Mouse (Mus musculus): ENCODE data around the gene Rapgef4. TPM values are rescaled to one million over a fixed set of nuclear protein-coding genes. Genes with fewer than 3 reads are reported as not detected.
A peak's percentile ranks its signal among the peaks of the same experiment; 100 is the strongest.

Rapgef4 gene
- 2.1 and 2.7 TPM in 2 replicates for polyA plus RNA-seq (2016; fragmentation: Nextera tagmentation; extraction: Ambion mirVana)

GRCm38 (mm10) chr2:71980771-71981342, at the start of gene Rapgef4:
Gene Rapgef4 (plus strand): TSS chr2:71981240.
- Histone ChIP-seq H3K9me3 (no peaks in the 10 kb centered on the region), H3K4me3 (peak within 1 kb of the TSS; percentile 69), H3K27me3 (ENCODE audit: poor library complexity, severe bottlenecking) (peaks cover 53% of the 10 kb centered on the region), H3K27ac (peak within 1 kb of the TSS; percentile 72), H3K36me3 (replicated peaks) (no peaks in the 10 kb centered on the region), H3K4me1 (peaks cover 19% of the 10 kb centered on the region)
- 2% methylated on average over 52 of the region's 52 CpGs for WGBS
- DNase-seq (ENCODE audit: extremely low spot score, low spot score) = no peak

DNA sequence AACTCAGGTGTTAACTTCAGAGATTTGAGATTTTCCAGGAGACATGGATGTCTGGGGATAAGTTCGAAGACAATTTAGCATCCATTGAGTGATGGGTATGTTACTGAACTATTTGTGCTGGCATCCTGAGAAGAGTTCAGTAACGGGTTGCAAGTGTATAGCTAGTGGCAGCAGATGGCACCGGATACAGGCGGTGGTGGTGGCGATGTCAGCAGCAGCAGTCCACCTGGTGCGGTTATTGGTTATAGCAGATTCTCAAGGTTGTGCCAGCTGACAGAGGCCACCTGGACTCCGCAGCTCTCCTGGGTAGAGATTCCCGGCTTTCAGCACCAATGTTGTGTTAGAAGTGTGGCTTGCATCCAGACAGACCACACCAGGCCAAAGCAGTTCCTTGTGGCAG, 47.0 kb upstream of the Rapgef4 start:
- H3K9me3 ChIP-seq = no peaks in the 10 kb centered on the region
- WGBS = 95% methylated on average over 8 of the region's 8 CpGs

DNA sequence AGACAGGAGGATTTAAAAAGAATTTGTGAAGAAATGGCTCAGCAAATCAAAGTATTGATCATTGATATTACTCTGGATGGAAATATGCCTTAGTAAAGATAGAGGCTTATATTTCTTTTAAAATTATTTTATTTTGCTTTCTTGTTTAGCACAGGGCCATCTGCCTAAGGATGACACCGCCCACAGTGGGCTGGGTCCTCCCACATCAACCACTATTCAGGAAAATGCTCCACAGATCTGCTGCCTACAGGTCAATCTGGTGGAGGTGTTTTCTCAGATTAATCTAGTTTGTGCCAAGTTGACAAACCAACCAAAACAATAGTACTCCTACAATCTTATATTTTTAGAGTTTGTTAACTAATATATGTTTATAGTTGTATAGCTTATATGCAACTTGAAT, 44.3 kb upstream of the Rapgef4 start:
- Histone ChIP-seq H3K36me3 (replicated peaks) (no peaks in the 10 kb centered on the region), H3K9me3 (no peaks in the 10 kb centered on the region; the same call in 1 of the 2 replicates), H3K4me1 (peaks cover 10% of the 10 kb centered on the region), H3K4me3 (no peak overlapping the region), H3K27me3 (ENCODE audit: poor library complexity, severe bottlenecking) (no peaks in the 10 kb centered on the region), H3K27ac (no peak overlapping the region)
- DNase-seq (ENCODE audit: extremely low spot score, low spot score) = no peak
- 88% methylated on average over 1 of the region's 1 CpGs for WGBS

More for the DNA sequence above, 47.0 kb upstream of the Rapgef4 start:
- H3K36me3 ChIP-seq (replicated peaks) = no peaks in the 10 kb centered on the region
- no peaks in the 10 kb centered on the region for H3K27me3 ChIP-seq (ENCODE audit: poor library complexity, severe bottlenecking)
- H3K4me1 ChIP-seq = peaks cover 10% of the 10 kb centered on the region
- H3K4me3 ChIP-seq = no peak overlapping the region
- no peak overlapping the region for H3K27ac ChIP-seq
- no peak for DNase-seq (ENCODE audit: extremely low spot score, low spot score)

DNA sequence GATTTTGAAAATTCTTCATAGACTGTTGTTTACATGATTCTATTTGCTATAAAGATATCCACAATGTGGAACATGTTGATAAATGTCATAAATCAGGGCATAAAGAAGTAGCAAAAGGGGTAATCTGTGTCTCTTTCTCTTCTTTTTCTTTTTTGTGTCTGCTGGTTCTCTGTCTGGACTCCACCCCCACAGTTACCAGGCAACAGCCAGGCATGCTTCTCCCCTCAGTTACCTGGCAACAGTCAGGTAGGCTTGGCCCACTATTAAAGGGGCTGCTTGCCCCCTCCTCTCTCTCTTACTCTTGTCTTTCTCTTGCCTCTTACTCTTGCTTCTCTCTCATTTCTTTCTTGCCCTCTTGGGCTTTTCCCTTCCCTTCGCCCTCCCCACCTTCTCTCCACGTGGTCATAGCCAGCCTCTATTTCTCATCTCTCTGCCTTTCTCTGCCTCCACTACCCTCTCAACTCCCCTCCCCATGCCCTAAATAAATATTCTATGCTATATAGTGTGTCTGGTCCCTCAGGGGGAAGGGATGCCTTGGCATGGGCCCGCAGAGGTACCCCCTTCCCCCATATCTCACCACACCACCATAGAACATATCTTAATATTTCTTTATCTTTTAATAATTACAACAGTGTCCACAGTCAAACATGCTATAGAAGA, 43.3 kb upstream of the Rapgef4 start:
- H3K27ac ChIP-seq = no peak overlapping the region
- H3K9me3 ChIP-seq = no peaks in the 10 kb centered on the region; the same call in 1 of the 2 replicates
- peaks cover 10% of the 10 kb centered on the region for H3K4me1 ChIP-seq
- DNase-seq (ENCODE audit: extremely low spot score, low spot score) = no peak
- H3K36me3 ChIP-seq (replicated peaks) = no peaks in the 10 kb centered on the region
- 74% methylated on average over 3 of the region's 3 CpGs for WGBS
- H3K27me3 ChIP-seq (ENCODE audit: poor library complexity, severe bottlenecking) = no peaks in the 10 kb centered on the region
- no peak overlapping the region for H3K4me3 ChIP-seq

DNA sequence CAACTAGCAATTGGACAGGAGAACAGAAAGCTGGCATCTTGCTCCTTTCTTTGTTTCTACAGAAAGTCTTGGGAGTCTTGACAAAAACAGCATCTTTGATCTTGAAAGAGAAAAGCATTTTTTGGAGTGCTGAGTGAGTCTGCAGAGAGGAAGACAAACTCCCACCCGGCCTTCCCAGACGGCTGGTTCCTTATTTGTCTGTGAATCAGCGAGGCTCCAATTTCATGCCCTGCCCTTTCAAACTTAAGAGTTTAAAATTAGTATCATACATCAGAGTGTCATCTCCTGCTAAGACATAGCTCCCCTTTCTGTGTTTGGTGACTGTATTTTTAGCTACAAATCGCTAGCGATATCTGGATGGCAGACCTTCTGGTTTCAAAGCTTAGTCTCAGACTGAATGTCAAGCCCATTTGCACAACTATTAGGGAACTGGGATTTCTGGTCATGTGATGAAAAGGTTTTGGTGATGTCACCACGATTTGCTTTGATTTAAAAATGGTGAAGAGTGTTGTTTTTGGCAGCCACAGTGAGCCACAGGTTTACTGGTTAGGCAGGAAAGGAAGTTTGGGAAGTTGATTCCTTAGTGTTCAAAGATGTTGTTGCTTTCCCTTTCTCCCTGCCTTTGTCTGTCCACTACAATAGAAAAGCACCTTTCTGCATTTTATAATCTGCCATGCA, 42.2 kb upstream of the Rapgef4 start:
- Histone ChIP-seq H3K27me3 (ENCODE audit: poor library complexity, severe bottlenecking) (no peaks in the 10 kb centered on the region), H3K4me1 (peaks cover 10% of the 10 kb centered on the region), H3K27ac (no peak overlapping the region), H3K36me3 (replicated peaks) (no peaks in the 10 kb centered on the region), H3K9me3 (no peaks in the 10 kb centered on the region; the same call in 1 of the 2 replicates), H3K4me3 (no peak overlapping the region)
- 76% methylated on average over 6 of the region's 6 CpGs for WGBS
- no peak for DNase-seq (ENCODE audit: extremely low spot score, low spot score)

DNA sequence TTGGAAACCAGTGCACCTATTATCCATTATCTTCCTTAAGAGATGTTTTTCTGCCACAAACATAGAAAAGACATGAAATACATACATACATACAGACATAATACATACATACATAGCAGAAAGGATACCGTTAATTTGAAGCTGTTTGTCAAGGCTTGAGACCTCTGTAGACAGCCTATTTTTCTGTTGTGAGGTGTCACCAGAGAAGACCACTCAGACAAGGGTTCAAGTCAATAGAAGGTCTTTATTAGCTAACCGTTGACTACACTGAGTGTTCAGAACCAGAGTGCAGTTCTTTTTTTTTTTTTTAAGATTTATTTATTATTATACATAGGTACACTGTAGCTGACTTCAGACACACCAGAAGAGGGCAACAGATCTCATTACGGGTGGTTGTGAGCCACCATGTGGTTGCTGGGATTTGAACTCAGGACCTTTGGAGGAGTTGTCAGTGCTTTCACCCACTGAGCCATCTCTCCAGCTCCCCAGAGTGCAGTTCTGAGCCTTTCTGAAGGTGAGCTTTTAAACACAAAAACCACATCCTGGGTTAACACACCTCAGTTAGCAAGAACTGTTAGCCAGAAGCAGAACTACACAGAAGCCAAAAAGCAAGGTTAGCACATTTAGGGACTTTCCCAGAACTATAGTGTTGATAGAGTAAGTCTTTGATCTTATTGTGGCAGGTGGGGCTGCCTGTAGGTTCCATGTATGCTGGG, 39.9 kb upstream of the Rapgef4 start:
- WGBS = 93% methylated on average over 3 of the region's 3 CpGs
- no peak overlapping the region for H3K27ac ChIP-seq
- H3K4me3 ChIP-seq = no peak overlapping the region
- H3K36me3 ChIP-seq (replicated peaks) = no peaks in the 10 kb centered on the region
- DNase-seq (ENCODE audit: extremely low spot score, low spot score) = no peak
- no peaks in the 10 kb centered on the region for H3K27me3 ChIP-seq (ENCODE audit: poor library complexity, severe bottlenecking)
- H3K4me1 ChIP-seq = peaks cover 10% of the 10 kb centered on the region
- no peaks in the 10 kb centered on the region; the same call in 1 of the 2 replicates for H3K9me3 ChIP-seq

DNA sequence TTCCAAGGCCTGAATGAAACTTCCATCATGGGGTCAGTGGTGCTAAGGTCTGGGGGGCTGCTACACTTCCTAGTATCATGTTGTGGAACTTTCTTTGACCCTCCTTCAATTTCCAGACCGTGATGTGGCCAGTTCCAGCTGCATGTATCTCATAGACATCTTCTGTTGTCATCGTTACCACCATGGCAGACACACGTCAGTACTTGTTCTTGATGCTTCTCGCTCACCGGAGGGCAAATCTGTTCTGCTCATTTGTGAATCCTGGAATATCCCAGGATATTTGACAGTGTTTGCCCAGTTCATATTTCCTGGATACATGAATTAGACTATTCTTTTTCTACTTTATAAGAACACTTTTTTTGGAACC, 39.3 kb upstream of the Rapgef4 start:
- no peak overlapping the region for H3K27ac ChIP-seq
- WGBS = 95% methylated on average over 5 of the region's 5 CpGs

DNA sequence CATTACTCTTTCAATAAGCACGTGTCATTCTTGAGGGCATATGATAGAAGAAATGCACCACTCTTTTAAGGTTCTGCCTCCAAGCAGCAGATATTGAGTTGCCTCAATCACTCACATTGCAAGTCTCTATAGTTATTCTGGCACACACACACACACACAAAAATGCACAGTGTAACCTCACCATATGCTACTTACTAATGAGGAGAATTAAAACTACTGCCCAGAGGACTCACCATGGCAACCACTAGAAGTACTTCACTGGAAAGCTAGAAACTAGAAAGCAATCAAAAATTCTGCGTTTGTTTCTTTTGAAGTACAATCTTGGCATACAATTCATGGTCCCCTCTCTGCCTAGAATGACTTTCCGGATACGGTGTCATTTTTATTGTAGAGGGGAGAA, 29.8 kb upstream of the Rapgef4 start:
- no peak for DNase-seq (ENCODE audit: extremely low spot score, low spot score)
- H3K36me3 ChIP-seq (replicated peaks) = no peaks in the 10 kb centered on the region
- WGBS = 90% methylated on average over 4 of the region's 4 CpGs
- no peak overlapping the region for H3K27ac ChIP-seq
- H3K4me1 ChIP-seq = no peaks in the 10 kb centered on the region
- no peaks in the 10 kb centered on the region for H3K27me3 ChIP-seq (ENCODE audit: poor library complexity, severe bottlenecking)
- peaks cover 6% of the 10 kb centered on the region; the same call in 1 of the 2 replicates for H3K9me3 ChIP-seq
- H3K4me3 ChIP-seq = no peak overlapping the region

More for the DNA sequence above, 39.3 kb upstream of the Rapgef4 start:
- Histone ChIP-seq H3K36me3 (replicated peaks) (no peaks in the 10 kb centered on the region), H3K9me3 (no peaks in the 10 kb centered on the region; the same call in 1 of the 2 replicates), H3K4me3 (no peak overlapping the region), H3K27me3 (ENCODE audit: poor library complexity, severe bottlenecking) (no peaks in the 10 kb centered on the region), H3K4me1 (peaks cover 10% of the 10 kb centered on the region)
- DNase-seq (ENCODE audit: extremely low spot score, low spot score) = no peak

DNA sequence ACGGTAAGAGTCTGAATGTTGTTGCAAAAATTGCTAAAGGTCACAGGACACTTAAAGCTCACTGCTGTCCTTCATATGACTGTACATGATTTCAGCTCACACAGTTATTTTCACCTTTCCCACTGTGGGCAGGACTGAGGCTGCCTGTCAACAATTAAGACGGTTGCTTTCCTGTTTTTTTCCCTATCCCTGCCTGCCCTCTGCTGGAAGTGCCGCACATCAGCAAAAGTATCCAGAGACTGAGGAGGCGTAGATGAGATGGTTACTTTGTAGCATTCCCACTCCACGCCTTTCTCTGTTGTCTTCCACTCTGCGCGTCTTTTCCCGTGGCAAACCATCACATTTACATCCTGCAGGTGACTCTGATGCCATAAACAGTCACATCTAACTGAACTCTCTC, 25.4 kb upstream of the Rapgef4 start:
- 26% methylated on average over 8 of the region's 8 CpGs for WGBS
- Histone ChIP-seq H3K27ac (no peak overlapping the region), H3K4me1 (no peaks in the 10 kb centered on the region), H3K4me3 (no peak overlapping the region), H3K27me3 (ENCODE audit: poor library complexity, severe bottlenecking) (no peaks in the 10 kb centered on the region), H3K9me3 (no peaks in the 10 kb centered on the region), H3K36me3 (replicated peaks) (no peaks in the 10 kb centered on the region)
- peak; percentile 40 for DNase-seq (ENCODE audit: extremely low spot score, low spot score)

- Histone ChIP-seq H3K27me3 (ENCODE audit: poor library complexity, severe bottlenecking) (no peaks in the 10 kb centered on the region), H3K27ac (no peak overlapping the region), H3K4me3 (no peak overlapping the region), H3K9me3 (no peaks in the 10 kb centered on the region), H3K36me3 (replicated peaks) (no peaks in the 10 kb centered on the region), H3K4me1 (no peaks in the 10 kb centered on the region)
- no peak for DNase-seq (ENCODE audit: extremely low spot score, low spot score)
- 73% methylated on average over 5 of the region's 5 CpGs for WGBS
These were observed 24.6 kb upstream of the Rapgef4 start for GRCm38 (mm10) chr2:71956463-71956862.

DNA sequence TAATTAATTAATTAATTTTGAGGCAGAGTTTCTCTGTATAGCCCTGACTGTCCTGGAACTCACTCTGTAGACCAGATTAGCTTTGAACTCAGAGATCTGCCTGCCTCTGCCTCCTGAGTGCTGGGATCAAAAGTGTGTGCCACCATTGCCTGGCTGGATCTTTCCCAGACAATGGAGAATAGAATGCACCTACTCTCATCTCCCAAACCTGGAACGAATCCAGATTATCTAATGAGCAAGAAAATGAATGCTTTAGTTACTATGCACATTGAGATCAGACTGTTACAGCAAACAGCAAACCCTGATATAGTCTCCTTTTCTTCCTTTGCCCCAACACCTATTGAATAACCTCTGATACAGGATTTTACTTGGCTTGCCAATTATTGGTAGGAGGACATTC, 23.1 kb upstream of the Rapgef4 start:
- Histone ChIP-seq H3K9me3 (no peaks in the 10 kb centered on the region), H3K27ac (no peak overlapping the region), H3K4me3 (no peak overlapping the region), H3K4me1 (no peaks in the 10 kb centered on the region), H3K36me3 (replicated peaks) (no peaks in the 10 kb centered on the region), H3K27me3 (ENCODE audit: poor library complexity, severe bottlenecking) (no peaks in the 10 kb centered on the region)
- no peak for DNase-seq (ENCODE audit: extremely low spot score, low spot score)
- 88% methylated on average over 1 of the region's 1 CpGs for WGBS

DNA sequence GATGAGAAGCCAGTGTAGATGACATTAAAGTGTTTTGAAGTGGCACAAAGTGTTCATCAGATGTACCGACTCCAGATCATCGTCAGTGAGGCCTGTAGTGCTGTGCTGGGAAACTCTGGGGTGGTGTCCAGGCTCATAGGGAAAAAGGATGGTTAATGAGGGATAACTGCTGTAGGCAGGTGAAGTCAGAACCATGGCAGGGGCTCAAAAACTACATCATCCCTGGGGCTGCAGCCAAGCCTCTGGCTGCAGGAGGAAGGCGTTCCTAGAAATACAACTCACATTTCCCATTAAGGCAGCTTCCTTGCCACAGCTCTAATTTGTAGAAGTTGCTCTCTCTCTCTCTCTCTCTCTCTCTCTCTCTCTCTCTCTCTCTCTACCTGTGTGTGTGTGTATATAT, 22.6 kb upstream of the Rapgef4 start:
- WGBS = 90% methylated on average over 3 of the region's 3 CpGs

More for the DNA sequence above, 22.6 kb upstream of the Rapgef4 start:
- Histone ChIP-seq H3K27ac (no peak overlapping the region), H3K9me3 (no peaks in the 10 kb centered on the region), H3K4me1 (no peaks in the 10 kb centered on the region), H3K4me3 (no peak overlapping the region), H3K36me3 (replicated peaks) (no peaks in the 10 kb centered on the region), H3K27me3 (ENCODE audit: poor library complexity, severe bottlenecking) (no peaks in the 10 kb centered on the region)
- DNase-seq (ENCODE audit: extremely low spot score, low spot score) = no peak

Data from forebrain, embryonic 10.5 days (tissue).